Mouse (Mus musculus) brain, embryonic 14.5 days (tissue): ENCODE data around the gene Gramd4.

ENCODE experiments used
- CTCF ChIP-seq: fragments of 200-500 bp; IDR thresholded peaks from 2 replicates; pipeline ENCODE4 v1.5.1; 2012; ENCODE audit warnings: inconsistent platforms, mild to moderate bottlenecking, moderate library complexity, borderline replicate concordance; ENCODE audit not compliant: insufficient read depth, insufficient read length; ENCODE audit errors: extremely low read depth
- POLR2A ChIP-seq: fragments of 200-500 bp; IDR thresholded peaks from 2 replicates; pipeline ENCODE4 v1.6.1; 2012; ENCODE audit warnings: mild to moderate bottlenecking, inconsistent platforms, borderline replicate concordance; ENCODE audit not compliant: poor library complexity, insufficient read depth, insufficient read length, severe bottlenecking; ENCODE audit errors: extremely low read depth

DNA sequence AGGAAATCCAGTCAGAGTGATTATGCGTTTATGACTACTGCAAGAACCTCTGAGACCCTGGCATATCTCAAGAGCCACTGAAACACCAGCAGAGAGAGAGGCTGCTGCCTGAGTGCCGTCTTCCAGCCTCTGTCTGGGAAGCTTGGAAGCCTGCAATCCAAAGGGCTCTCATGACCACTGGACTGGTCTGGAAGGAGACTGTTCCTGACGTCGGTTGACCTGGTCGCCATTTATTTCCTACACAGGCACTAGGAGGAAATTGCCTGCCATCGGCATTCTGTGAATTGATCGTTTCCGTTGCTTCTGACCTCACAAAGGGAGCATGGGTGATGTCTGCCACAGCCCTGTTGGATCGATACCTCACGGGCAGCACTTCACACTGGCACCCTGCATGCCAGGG is 118.7 kb downstream of the Gramd4 start:
- TF ChIP-seq CTCF (no peak), POLR2A (no peak)
